Mouse (Mus musculus) cerebellum, adult 2 months (tissue): ENCODE measurements around the gene Gm44502.

ENCODE experiments used
- CTCF ChIP-seq: fragments of 200-500 bp; IDR thresholded peaks from 2 replicates; pipeline ENCODE4 v1.5.1; 2011; ENCODE audit warnings: low read depth, mild to moderate bottlenecking, control low read depth, low read length, moderate library complexity, borderline replicate concordance; ENCODE audit not compliant: insufficient read depth
- POLR2A ChIP-seq: fragments of 200-500 bp; IDR thresholded peaks from 2 replicates; pipeline ENCODE4 v1.6.1; 2011; ENCODE audit warnings: low read length, control low read depth, borderline replicate concordance; ENCODE audit not compliant: insufficient read depth

DNA sequence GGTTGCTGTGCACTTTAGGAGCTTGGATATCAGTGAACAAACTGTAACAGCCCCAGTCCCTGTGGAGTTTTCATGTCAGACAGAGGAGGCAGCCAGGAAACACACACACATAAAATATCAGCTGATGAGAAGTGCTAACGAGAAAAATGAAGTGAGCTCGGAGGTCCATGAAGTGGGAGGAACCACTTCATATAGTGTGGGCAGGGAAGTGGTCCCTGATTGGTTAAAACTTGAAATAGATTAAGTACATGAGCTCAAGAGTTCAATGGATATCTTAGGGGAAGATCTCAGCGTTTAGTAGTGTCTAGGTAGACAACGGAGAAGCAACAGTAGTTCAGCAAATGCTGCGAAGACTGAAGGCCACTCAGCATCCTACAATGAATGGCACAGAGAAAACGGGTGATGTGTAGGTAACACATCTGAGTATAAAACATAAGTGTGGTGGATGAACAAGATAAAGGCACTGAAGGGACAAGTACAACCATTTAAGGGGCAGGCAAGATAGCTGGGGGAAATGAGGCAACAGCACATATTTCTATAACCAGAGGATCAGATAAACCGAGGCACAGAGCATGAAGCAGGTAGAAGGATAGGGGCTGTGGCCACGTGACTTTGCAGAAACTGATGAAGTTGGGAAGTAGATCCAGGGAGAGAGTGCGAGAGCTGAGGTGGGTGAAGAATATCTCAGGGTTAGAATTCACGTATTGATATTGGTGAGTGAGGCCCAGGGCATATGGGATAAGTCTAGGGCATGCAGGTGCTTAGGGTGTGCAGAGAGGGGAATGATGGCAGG is 24.5 kb downstream of the Gm44502 start:
- no peak for TF ChIP-seq CTCF
- TF ChIP-seq POLR2A, result no peak
